Mouse (Mus musculus) left cerebral cortex, adult 2 months (tissue): ENCODE data around the gene Selenow. TPM values are rescaled to one million over a fixed set of nuclear protein-coding genes. Genes with fewer than 3 reads are reported as not detected.
A peak's percentile ranks its signal among the peaks of the same experiment; 100 is the strongest.

Experiments
- DNase-seq, 2 experiments: peaks; one replicate each; pipeline ENCODE4 v3.0.0; 2021 to 2022; ENCODE audit warnings: low spot score in 2 of 2, mixed read lengths in 1 of 2; ENCODE audit errors: extremely low spot score in 1 of 2
- H3K27ac ChIP-seq: fragments of 200-600 bp; 2 replicates; pipeline ENCODE4 v1.8.1; 2022
- H3K4me3 ChIP-seq: fragments of 200-600 bp; 2 replicates; pipeline ENCODE4 v1.8.1; 2022
- CTCF ChIP-seq: fragments of 200-600 bp; IDR thresholded peaks from 2 replicates; pipeline ENCODE4 v1.8.1; 2022; ENCODE audit warnings: antibody characterized with exemption, mild to moderate bottlenecking, moderate library complexity
- intact Hi-C: fragments of 180-260 bp; cut with DNase I; formaldehyde crosslinking; loops from one replicate; pipeline ENCODE4 v1.15.1; 2025
- total RNA-seq, 2 experiments: library from RNA; stranded (reverse); gene quantifications; 2 replicates each; pipeline ENCODE4 v1.2.3; 2021

Selenow gene
- total RNA-seq, 2 experiments from 2014 or later, result 1,033 to 1,089 TPM

DNA sequence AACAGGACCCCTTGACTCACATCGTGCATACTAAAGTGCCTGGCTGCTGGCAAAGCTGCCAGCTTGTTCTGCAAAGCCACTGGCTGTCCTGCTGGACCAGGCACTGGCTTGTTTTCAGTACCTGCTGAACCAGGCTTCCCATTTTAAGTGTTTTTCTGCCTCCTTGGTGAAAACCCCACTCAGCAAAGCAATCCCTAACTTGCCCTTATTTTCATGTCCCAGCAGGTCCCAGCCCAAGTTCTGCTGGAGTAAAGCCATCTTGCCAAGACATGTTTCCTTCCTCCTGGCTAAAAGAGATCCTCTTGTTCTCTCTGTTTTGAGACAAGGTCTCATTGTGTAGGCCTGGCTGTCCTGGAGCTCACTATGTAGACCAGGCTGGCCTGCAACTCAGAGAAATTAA lies 22.1 kb upstream of the Selenow start:
- no peak for TF ChIP-seq CTCF
- Histone ChIP-seq H3K4me3 (no peak overlapping the region), H3K27ac (no peak overlapping the region)
- intact Hi-C loops, result loop anchor here (10.0 kb wide), 1 partner anchor 980 kb away; the partner anchor contains the start of gene Calm3
- DNase-seq, result no peak

DNA sequence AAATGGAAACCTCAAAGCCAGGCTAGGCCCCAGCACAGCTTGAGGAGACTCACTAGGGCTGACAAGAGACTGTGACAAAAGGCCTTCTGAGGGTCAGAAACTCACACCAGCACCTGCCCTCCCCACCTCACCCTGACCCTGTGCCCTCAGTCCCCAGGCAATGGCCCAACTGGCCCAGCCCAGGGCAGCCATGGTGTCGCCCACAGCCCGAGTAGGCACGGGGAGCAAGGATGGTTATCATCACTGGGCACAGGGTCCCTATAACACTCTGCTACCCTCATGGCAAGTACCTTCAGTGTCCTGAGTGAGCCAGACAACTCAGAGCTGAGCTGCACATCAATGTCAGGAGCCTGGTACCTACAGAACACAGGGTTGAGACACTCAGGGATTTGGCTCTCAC lies 16.4 kb upstream of the Selenow start:
- Histone ChIP-seq H3K27ac (no peak overlapping the region), H3K4me3 (no peak overlapping the region)
- intact Hi-C loops, result no loop called here
- no peak for TF ChIP-seq CTCF
- no peak for DNase-seq

DNA sequence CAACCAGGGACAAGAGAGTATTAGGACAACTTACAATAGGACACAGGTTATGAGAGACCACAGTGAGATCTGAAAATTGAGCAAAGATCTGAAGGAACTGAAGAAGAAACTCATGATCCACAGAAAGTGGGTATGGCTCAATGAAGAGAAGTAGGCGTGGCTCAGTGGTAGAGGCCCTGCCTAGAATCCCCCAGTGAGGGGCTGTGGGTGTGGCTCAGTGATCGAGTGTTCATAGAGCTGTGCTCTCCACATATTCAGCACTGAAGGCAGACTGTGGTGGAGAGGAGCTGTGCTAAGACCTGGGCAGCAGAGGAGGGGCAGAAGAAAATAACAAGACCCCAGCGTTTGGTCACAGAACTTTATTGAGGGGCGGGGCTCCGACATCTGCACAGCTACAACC lies 15.3 kb upstream of the Selenow start:
- intact Hi-C loops, result no loop called here

DNA sequence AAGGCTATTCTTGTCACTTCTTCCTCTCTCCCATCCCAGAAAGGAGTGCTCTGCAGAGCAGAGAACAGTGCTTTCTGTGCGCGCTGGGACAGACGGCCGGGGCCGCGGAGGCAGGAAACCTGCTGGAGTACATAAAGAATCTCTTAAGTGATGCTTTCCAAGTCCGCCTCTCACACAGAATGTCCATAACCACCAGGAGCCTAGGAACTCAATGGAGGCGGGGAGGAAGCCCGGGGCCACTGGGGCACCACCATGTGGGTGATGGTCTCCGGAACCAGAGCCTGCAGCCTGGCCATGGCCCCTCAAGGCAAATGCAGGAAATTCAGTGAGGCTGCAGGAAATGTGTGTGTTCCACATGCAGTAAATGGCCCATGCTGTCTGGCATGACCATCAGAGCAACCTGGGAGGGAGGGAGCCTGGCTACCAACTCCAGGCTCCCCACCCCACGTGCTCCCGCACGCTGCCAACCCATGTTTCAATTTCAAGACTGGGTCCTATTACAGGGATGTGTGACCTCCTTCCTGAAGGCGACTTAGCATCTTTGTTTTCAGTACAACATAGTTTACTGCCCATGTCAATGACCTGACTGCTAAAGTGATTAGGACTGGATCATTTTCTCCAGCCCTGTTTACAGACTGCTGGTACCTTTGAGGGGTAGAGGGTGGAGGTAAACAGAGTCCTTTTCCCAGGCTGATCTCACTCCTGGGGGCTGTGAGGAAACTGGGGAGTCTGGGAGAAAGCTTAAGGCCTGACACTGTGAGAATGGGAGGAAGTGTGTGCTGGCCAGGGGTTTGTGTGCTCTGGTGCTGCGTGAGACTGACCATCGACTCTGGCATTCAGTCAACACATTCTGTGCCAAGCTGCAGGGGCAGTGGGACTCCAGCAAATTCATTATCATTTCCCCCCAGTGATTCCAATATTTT lies 11.5 kb upstream of the Selenow start:
- intact Hi-C loops, result loop anchor here (1.0 kb wide), 2 partner anchors 12 to 13 kb away; no protein-coding TSS in a partner anchor
- peak in 1 of 2 experiments; percentile 65 for DNase-seq
- Histone ChIP-seq H3K4me3 (no peak overlapping the region), H3K27ac (peak overlapping the region; percentile 70)
- TF ChIP-seq CTCF, result no peak

More for the DNA sequence above, 15.3 kb upstream of the Selenow start:
- no peak for DNase-seq
- Histone ChIP-seq H3K27ac (no peak overlapping the region), H3K4me3 (no peak overlapping the region)
- no peak for TF ChIP-seq CTCF

DNA sequence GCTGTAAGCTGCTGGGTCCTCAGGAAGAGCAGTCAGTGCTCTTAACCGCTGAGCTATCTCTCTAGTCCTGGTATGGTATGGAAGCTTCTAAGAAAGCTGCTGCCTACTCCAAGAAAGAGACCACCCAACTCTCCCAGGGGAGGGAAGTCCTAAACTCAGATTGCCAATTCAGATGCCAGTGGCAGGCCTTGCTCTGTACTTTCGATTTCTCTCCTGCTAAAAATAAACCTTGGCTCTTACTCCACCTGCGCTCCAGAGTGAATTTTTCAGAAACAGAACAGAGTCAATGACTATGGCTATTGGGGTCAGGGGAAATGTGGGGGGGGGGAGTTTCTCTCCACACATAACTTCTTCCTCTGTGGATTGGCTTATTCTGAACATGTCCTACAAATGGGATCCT lies 9.4 kb upstream of the Selenow start:
- DNase-seq, result no peak
- H3K27ac ChIP-seq, result no peak overlapping the region
- TF ChIP-seq CTCF, result no peak
- intact Hi-C loops, result no loop called here
- H3K4me3 ChIP-seq, result no peak overlapping the region

DNA sequence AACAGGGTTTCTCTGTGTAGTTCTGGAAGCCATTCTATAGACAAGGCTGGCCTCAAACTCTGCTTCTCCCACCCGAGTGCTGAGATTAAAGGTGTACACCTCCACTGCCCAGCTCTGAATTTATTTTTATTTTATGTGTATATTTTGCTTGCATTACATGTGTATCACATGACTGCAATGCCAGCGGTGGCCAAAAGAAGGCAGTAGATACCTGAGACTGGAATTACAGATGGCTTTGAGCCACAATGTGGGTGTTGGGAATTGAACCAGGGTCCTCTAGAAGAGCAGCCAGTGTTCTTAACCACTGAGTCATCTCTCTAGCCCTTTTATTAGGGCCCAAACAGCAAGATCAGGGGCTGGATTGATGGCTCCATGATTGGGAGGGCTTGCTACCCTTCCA lies 8.3 kb upstream of the Selenow start:
- Histone ChIP-seq H3K27ac (no peak overlapping the region), H3K4me3 (no peak overlapping the region)
- DNase-seq, result no peak
- intact Hi-C loops, result no loop called here
- peak; percentile 30 for TF ChIP-seq CTCF

DNA sequence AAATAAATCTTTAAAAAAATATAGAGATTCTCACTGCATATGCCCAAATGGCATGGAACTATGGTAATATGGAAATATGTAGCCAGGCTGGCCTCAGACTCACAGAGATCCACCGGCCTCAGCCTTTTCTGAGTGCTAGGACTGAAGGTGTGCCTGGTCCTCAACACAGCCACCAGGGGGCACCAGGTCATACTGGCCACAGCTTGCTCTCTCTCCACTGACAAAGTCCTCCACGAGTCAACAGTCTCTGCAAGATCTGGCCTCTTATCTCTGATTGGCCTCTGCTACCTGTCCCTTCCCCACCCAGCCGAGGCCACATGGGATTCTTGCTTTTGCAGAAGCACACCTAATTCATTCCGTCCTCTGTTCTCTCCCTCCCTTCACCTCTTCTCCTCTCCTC lies 7.7 kb upstream of the Selenow start:
- no peak for DNase-seq
- no peak overlapping the region for H3K4me3 ChIP-seq
- intact Hi-C loops, result no loop called here

DNA sequence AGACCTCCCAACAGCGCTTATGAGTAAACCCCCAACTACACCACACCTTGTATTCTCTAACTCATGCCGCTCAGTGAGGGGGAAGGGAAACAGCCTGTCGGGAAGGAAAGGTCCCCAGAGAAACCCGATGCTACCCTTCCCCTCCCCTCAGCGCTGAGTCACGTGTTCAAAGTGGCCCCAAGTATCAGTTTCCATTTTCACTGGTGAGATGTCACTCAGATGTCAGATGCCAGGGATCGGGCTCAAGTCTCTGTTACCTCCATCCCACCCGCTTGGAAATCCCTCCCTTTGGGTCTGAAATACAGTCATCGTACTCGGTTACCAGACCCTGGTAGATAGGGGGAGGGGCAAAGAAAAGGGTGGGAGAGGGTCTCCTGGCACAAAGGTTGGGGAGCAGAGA lies 406 bp downstream of the Selenow start:
- intact Hi-C loops, result no loop called here
- peak overlapping the region; percentile 100 for H3K27ac ChIP-seq
- peak in 1 of 2 experiments; percentile 29 for DNase-seq
- H3K4me3 ChIP-seq, result peak overlapping the region; percentile 72
- no peak for TF ChIP-seq CTCF

More for the DNA sequence above, 7.7 kb upstream of the Selenow start:
- TF ChIP-seq CTCF, result peak; percentile 63
- H3K27ac ChIP-seq, result no peak overlapping the region

DNA sequence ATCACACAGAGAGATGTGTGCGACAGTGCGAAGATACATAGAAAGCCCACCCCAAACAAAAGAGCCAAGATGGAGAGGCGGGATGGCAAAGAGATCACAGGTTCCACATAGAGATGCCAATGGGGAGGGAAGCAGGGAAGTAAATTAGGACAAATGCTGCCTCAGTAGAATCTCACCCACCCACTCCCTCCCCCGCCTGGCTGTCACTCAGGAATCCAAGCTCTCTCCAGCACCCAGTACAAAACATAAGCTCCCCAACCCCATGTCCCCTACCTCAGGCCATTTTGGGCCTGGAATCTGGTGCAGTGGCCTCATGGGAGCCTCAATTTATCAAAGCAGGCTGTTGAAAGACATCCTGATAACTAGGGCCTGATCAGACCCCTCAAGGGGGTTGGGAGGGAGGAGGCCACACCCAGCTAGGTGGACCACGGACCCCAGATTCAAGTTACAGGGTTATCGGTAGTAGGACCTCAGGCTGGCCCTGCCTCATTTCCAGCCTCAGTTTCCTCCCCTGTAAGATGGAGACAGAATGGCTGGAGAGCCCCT lies 1.5 kb downstream of the Selenow start:
- Histone ChIP-seq H3K27ac (peak overlapping the region; percentile 100), H3K4me3 (peak overlapping the region; percentile 72)
- peak in 1 of 2 experiments; percentile 29 for DNase-seq
- no peak for TF ChIP-seq CTCF
- intact Hi-C loops, result loop anchor here (1.0 kb wide), 1 partner anchor 13 kb away; no protein-coding TSS in a partner anchor

DNA sequence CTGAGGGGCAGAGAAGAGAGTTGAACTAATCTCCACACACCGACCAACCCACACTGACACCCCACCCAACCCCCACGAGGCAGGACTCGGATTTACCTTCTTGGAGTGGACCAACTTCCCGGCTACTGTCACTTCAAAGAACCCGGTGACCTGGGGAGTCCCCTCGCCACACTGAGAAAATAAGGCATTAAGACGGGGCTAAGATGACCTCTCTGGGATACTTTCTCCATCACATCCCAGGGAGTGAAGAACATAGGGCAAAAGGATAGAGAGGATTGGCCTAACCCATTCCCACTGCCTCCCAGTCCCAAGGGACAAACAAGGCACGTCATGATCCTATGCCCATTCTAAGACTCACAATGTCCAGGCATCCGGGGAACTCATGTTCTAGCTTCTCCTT lies 2.3 kb downstream of the Selenow start:
- DNase-seq, result no peak
- no peak for TF ChIP-seq CTCF
- intact Hi-C loops, result loop anchor here (1.0 kb wide), 1 partner anchor 13 kb away; no protein-coding TSS in a partner anchor
- H3K4me3 ChIP-seq, result peak overlapping the region; percentile 72
- H3K27ac ChIP-seq, result peak overlapping the region; percentile 100

DNA sequence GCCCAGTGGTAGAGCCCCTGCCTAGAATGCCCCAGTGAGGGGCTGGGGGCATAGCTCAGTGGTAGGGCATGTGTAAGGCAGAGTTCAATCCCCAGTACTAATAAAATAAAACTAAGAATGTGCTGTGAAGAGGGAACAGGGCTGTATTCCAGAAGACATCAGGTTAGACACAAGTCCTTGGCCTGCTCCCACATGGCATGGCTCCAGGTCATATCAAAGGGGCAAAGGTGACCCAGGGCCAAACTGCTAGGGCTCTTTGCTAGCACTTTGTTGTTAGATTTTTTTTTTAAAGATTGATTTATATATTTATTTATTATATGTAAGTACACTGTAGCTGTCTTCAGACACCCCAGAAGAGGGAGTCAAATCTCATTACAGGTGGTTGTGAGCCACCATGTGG lies 3.8 kb downstream of the Selenow start:
- intact Hi-C loops, result no loop called here
- no peak for TF ChIP-seq CTCF
- Histone ChIP-seq H3K4me3 (no peak overlapping the region), H3K27ac (no peak overlapping the region)
- no peak for DNase-seq

DNA sequence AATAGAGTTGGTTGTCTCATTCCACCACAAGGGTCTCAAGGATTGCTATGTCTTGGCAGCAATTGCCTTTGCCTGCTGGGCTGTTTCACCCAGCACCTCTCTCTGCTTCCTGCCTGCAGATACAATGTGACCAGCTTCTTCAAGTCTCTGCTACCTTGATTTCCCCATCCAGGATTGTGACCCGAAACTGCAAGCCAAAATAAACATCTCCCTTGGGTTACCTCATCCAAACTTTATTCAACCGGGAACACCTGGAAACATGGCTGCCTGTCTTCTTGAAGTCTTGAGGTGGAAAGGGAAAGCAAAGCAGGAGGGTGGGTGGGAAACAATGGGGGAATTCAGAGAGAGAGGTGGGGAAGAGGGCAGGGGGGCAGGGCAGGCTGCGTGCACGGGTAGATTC lies 5.2 kb downstream of the Selenow start:
- no peak for TF ChIP-seq CTCF
- no peak overlapping the region for H3K27ac ChIP-seq
- intact Hi-C loops, result no loop called here
- H3K4me3 ChIP-seq, result no peak overlapping the region
- DNase-seq, result no peak
